Mouse (Mus musculus) G1E (cell line): ENCODE results near the gene Gpatch3. TPM values are rescaled to one million over a fixed set of nuclear protein-coding genes. Genes with fewer than 3 reads are reported as not detected.

Source experiments
- ATAC-seq: 2 replicates; pipeline ENCODE4 v1.8.0; 2016; ENCODE audit warnings: mild to moderate bottlenecking; ENCODE audit not compliant: insufficient number of reproducible peaks, poor library complexity, low FRiP score, severe bottlenecking; ENCODE audit errors: extremely low read depth
- DNase-seq: peaks from one replicate; pipeline ENCODE4 v3.0.0; 2012; ENCODE audit warnings: low spot score
- H3K27me3 ChIP-seq: 2 replicates; pipeline ENCODE4 v1.6.1; 2012; ENCODE audit warnings: mild to moderate bottlenecking, low read length, inconsistent platforms; ENCODE audit not compliant: insufficient read depth
- H3K36me3 ChIP-seq: replicated peaks from 2 replicates; pipeline ENCODE3; 2012; ENCODE audit warnings: mild to moderate bottlenecking, inconsistent platforms
- H3K4me1 ChIP-seq: 2 replicates; pipeline ENCODE4 v1.6.1; 2012; ENCODE audit warnings: low read depth, low read length, inconsistent platforms, mixed read lengths; ENCODE audit not compliant: insufficient read depth
- H3K4me3 ChIP-seq: 2 replicates; pipeline ENCODE4 v1.5.1; 2012; ENCODE audit warnings: low read depth, mild to moderate bottlenecking, inconsistent platforms, low read length, moderate library complexity, mixed read lengths
- H3K9me3 ChIP-seq: replicated peaks from 2 replicates; pipeline ENCODE4 v1.6.1; 2012; ENCODE audit warnings: inconsistent platforms
- CTCF ChIP-seq: IDR thresholded peaks from 2 replicates; pipeline ENCODE4 v1.5.1; 2012; ENCODE audit warnings: low read depth, low read length, inconsistent platforms, mixed read lengths
- GATA1 ChIP-seq: IDR thresholded peaks from 2 replicates; pipeline ENCODE4 v1.6.1; 2012; ENCODE audit warnings: borderline replicate concordance, low read length, inconsistent platforms, mixed read lengths
- GATA2 ChIP-seq: IDR thresholded peaks from 2 replicates; pipeline ENCODE4 v1.6.1; 2012; ENCODE audit warnings: low read depth, low read length, inconsistent platforms, borderline replicate concordance
- POLR2AphosphoS5 ChIP-seq: IDR thresholded peaks from 2 replicates; pipeline ENCODE4 v1.6.1; 2012; ENCODE audit warnings: low read depth, low read length, inconsistent platforms; ENCODE audit not compliant: insufficient replicate concordance
- TAL1 ChIP-seq: conservative IDR thresholded peaks from 2 replicates; pipeline ENCODE4 v1.6.1; 2012; ENCODE audit warnings: low read depth, low read length, inconsistent platforms, mixed read lengths
- polyA plus RNA-seq: library from polyadenylated mRNA; stranded (reverse); fragments of >175 nt; gene quantifications from 2 replicates; pipeline ENCODE4 v1.2.3, GENCODE M21; 2012
- total RNA-seq, 2 experiments: library from RNA; stranded (forward) in 1 of 2; stranded (reverse) in 1 of 2; fragments of 200-1000 nt in 1 of 2; fragments of >200 nt in 1 of 2; fragmentation: Nextera tagmentation in 1 of 2; gene quantifications; 2 replicates each; pipeline ENCODE4 v1.2.3; 2014 to 2017

The Gpatch3 gene
- total and polyA plus RNA-seq, 3 experiments = 1.9 to 18.7 (median 11.2) TPM

DNA sequence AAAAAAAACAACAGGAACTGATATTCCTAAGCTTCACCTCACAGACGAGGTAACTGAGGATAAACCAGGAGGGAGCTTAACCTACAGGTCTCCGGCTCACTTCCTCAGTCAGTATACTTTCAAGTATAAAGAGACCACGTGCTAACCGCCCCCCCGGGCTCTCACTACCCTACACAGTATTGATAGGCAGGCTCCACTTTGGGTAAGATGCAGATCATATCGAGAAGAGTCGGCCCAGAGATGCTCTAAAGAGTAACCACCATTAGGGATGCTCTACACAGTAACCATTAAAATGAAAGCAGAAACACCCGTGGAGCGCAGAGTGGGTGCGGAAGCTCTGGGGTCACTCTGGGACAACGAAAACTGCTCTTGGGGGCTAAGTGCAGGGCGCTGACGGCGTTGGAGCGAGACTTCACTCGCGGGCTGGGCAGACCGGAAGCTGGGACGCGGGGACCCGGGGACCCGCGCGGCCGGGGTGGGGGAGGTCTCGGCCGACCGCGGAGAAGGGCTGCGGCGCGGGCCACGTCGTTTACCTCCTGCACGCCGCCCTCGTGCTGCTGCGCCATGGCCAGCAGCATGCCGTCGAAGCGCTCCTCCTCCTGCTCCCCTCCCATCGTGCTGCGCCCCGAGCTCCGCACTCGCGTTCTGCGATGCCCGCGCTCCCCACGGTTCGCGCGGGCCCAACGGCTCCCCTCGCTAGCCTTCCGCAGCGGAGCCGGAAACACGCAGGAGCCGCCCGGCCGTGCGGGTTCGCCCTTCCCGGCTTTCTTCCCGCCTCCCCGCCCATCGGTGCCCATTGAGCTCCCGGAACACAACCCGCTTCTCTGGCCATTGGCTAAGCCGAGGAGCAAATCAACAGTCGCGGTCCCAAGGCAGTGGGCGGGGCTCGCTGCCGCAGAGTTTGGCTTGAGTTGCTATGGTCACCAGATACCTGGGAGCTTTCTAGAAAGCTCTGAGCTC lies 29.0 kb upstream of the Gpatch3 start, which contains the start of gene Nudc:
Gene Nudc, minus strand, starts transcription at position 725 of the 960 bp plus-strand sequence.
- H3K4me3 ChIP-seq = peak within 1 kb of the TSS; percentile 99
- 0 out of 2 replicates have a peak, but pooled peaks cover 3% of the 10 kb centered on the region for H3K9me3 ChIP-seq
- ATAC-seq (peak; percentile 98), DNase-seq (peak; percentile 100)
- TF ChIP-seq GATA1 (no peak), TAL1 (no peak), POLR2AphosphoS5 (no peak), CTCF (no peak), GATA2 (no peak)
- no peaks in the 10 kb centered on the region for H3K27me3 ChIP-seq
- H3K36me3 ChIP-seq = peaks cover 39% of the 10 kb centered on the region
- H3K4me1 ChIP-seq = peaks cover 36% of the 10 kb centered on the region

DNA sequence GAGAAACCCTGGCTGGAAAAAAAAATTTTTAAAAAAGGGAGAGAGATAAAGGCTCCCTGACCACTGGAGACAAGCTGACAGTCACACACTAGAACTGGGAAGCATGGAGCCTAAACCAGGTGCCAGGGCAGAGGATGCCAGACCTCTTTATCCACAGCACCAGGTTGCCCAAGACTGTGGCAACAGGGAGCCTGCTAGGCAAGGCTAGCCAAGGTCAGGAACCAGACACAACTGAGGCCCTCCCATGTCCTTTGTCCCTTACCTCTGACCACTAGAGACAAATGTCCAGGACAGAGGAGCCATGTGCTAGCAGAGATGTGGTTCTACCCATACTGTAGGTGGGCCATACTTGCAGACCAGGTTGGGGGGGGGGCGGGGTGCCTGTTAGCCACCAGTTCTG lies 22.5 kb upstream of the Gpatch3 start:
- Histone ChIP-seq H3K4me3 (no peak overlapping the region), H3K4me1 (peaks cover 11% of the 10 kb centered on the region), H3K27me3 (peaks cover 45% of the 10 kb centered on the region), H3K9me3 (0 out of 2 replicates have a peak, but pooled peaks cover 3% of the 10 kb centered on the region), H3K36me3 (no peaks in the 10 kb centered on the region)
- ATAC-seq = no peak
- no peak for DNase-seq
- TF ChIP-seq CTCF = no peak
- TF ChIP-seq GATA2 = no peak
- TF ChIP-seq GATA1 = no peak
- TF ChIP-seq TAL1 = no peak
- no peak for TF ChIP-seq POLR2AphosphoS5

DNA sequence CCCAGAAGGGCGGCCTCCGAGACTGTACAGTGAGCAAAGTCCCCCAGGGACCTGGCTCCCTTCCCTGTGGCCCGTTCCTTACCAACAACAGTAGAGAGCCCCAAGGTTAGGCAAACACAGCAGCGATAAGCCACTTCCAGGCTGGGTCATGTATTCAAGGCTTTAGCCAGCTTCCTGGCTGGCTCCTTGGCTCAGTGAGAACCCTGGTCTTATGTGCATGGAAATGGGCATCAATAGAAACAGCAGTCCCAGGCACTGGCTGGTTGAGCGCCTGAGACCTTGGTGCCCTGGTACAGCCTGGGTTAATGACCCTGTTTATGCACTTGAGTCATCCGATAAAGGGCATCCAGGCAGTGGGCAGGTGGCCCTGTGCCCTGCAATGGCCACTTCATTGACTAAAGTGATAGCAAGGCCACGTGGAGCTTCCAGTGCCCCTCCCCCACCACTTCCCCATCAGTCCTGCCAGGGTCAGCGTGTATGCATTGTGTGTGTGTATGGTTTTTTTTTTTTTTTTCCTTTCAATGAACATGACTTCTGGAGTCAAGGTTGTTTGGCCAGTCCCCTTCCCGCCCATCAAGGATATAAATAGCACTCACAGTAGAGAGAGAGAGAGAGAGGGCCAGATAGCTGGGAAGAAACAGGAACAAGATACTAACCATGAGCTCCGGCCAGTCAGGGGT lies 21.6 kb upstream of the Gpatch3 start, which contains the start of gene Nr0b2:
Gene Nr0b2, plus strand, starts transcription at position 609 of the 680 bp plus-strand sequence.
- TF ChIP-seq POLR2AphosphoS5 = no peak
- TF ChIP-seq CTCF = no peak
- no peak for TF ChIP-seq TAL1
- TF ChIP-seq GATA2 = no peak
- TF ChIP-seq GATA1 = no peak
- Histone ChIP-seq H3K36me3 (no peaks in the 10 kb centered on the region), H3K27me3 (peaks cover 53% of the 10 kb centered on the region), H3K4me3 (no peak within 1 kb of the TSS), H3K9me3 (0 out of 2 replicates have a peak, but pooled peaks cover 3% of the 10 kb centered on the region), H3K4me1 (peaks cover 11% of the 10 kb centered on the region)
- no peak for ATAC-seq
- DNase-seq = no peak

DNA sequence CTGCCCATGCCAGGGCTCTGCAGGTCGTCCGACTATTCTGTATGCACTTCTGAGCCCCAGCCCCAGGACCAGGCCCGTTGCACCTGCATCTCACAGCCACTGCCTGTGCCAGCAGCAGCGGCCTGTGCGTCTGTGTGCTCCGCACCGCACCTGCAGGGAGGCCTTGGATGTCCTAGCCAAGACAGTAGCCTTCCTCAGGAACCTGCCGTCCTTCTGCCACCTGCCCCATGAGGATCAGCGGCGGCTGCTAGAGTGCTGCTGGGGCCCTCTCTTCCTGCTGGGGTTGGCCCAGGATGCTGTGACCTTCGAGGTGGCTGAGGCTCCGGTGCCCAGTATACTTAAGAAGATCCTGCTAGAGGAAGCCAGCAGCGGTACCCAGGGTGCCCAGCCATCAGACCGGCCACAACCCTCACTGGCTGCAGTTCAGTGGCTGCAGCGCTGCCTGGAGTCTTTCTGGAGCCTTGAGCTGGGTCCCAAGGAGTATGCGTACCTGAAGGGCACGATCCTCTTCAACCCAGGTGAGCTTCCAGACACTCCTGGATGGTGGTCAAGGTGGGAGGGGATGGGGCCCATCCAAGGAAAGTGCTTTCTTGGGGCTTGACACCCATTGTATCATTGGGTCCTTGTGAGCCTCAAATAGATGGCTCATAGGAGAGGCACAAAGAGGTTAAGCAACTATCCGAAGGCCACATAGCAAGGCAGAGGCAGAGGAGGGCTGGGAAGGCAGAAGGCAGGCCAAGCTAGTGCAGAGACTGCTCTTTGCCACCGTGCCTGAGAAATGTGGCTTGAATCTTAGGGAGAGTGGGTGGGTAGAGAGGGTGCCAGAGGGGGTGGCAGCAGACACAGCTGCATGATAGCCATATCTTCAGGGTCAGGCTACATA lies 20.9 kb upstream of the Gpatch3 start:
- no peak overlapping the region for H3K4me3 ChIP-seq
- H3K4me1 ChIP-seq = peaks cover 11% of the 10 kb centered on the region
- peaks cover 57% of the 10 kb centered on the region for H3K27me3 ChIP-seq
- no peak for TF ChIP-seq POLR2AphosphoS5
- TF ChIP-seq GATA1 = no peak
- H3K36me3 ChIP-seq = no peaks in the 10 kb centered on the region
- DNase-seq = no peak
- no peak for ATAC-seq
- H3K9me3 ChIP-seq = no peaks in the 10 kb centered on the region

DNA sequence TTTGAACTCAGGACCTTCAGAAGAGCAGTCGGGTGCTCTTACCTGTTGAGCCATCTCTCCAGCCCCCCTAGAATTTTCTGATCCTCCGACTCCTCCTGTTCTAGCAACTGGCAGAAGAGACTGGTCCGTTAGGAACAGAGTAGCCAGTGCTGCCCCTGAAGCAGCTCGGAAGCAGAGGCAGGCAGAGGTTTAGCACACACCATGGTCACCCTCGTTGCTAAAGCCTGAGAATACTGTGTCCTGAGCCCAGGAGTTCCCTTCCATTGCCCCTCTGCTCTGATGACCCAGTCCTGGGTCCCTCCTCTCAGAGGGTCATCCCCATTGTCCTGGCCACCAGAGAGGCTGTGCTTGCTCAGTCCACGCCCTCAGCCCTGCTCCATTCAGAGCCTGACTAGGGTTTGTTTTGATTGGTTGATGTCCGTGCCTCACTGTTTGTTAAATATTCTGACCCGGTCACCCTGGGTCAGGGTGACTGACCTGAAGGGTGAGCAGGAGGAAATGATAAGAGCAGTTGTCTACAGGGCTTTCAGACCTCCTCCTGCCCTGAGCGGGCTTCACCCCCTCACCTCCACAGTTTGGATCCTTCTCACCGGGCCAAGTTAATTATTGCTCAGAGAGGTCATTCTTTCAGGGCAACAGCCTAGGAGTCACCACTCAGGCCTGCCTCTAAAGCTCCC lies 17.4 kb upstream of the Gpatch3 start:
- DNase-seq (no peak), ATAC-seq (no peak)
- Histone ChIP-seq H3K4me3 (no peak overlapping the region), H3K9me3 (no peaks in the 10 kb centered on the region), H3K36me3 (no peaks in the 10 kb centered on the region), H3K27me3 (peaks cover 60% of the 10 kb centered on the region), H3K4me1 (peaks cover 11% of the 10 kb centered on the region)
- TF ChIP-seq GATA2 (no peak), CTCF (no peak), GATA1 (no peak), TAL1 (no peak), POLR2AphosphoS5 (no peak)
